Mouse (Mus musculus): Measurements from ENCODE around the gene Astn1.

DNA sequence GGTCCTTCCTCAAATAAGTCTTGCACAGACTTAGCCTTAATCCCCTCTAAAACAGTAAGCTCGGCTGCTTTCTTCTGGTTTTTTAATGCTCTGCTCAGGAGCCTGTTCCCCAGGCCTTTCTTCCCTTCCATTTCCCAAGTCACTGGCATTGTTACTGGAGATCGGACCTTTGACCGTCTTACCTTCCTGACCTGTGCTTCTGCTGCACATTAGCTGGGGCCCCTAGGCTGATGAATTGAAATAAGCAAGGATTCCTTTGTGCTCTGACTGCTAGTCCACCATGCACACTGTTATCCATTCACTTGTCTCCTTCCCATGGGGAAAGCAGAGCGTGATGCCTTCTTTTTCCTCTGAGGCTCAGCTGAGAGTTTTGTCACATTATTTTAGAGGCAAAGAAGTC lies 255.9 kb downstream of the Astn1 start:
- TF ChIP-seq ZMIZ1 (IDR thresholded peaks at IDR 0.05; ENCODE audit: low read depth, low read length), result no peak
- no peak for TF ChIP-seq CTCF (conservative IDR thresholded peaks at IDR 0.05 in 1 of 2, IDR thresholded peaks at IDR 0.05 in 1 of 2; ENCODE audit: low read depth in 2 of 2, low read length in 2 of 2)
- no peak for TF ChIP-seq POLR2A (IDR thresholded peaks at IDR 0.05; ENCODE audit: low read depth, low read length)
- no peak for TF ChIP-seq ZKSCAN1 (IDR thresholded peaks at IDR 0.05; ENCODE audit: borderline replicate concordance, low read depth, low read length)
- TF ChIP-seq KAT2A (IDR thresholded peaks at IDR 0.05; ENCODE audit: insufficient replicate concordance, low read length), result no peak
- no peak for TF ChIP-seq ZNF384 (IDR thresholded peaks at IDR 0.05; ENCODE audit: low read depth, low read length)
- TF ChIP-seq ETS1 (conservative IDR thresholded peaks at IDR 0.05; ENCODE audit: low read depth, low read length), result no peak
- TF ChIP-seq E2F4 (IDR thresholded peaks at IDR 0.05; ENCODE audit: insufficient replicate concordance, low read depth, low read length), result no peak
- TF ChIP-seq CHD1 (IDR thresholded peaks at IDR 0.05; ENCODE audit: low read depth, low read length), result no peak
- no peak for TF ChIP-seq USF1 (IDR thresholded peaks at IDR 0.05; ENCODE audit: low read depth, low read length)

Measured in CH12.LX (cell line).